In the genomic region with DNA sequence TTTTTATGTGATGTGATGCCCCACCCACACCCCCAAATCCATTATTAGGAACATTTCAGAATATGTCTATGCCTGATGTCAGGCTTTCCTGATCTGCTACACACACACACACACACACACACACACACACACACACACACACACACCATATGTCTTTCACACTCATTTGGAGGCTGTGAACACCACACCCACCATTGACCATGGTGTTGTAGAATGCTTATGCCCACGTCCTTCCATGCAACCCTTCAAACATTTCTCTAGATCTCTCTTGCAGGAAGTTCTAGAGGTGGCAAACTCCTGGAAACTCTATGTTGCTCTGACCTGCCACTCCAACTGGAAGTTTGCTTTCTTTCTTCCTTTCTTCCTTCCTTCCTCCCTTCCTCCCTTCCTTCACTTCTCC, we compare ENCODE assay signal across 20 mouse cellular contexts.
DNase-seq lines count a peak whose midpoint lies in the region; ATAC-seq lines count a peak whose summit lies in the region.
"Had no signal": no experiment of that assay in that cellular context is flagged by ENCODE, and none has a peak within 500 bp of the region (broad histone marks: within the 10 kb centered on the region; RNA-seq: fewer than 3 reads in every experiment).

No protein-coding gene starts in this region.

- intact Hi-C loops in left cerebral cortex, postnatal 25 days (cut with DNase I) = no loop called here

- no peak for DNase-seq in frontal cortex, postnatal 25 days (ENCODE audit: low spot score in 2 of 2)
- DNase-seq in left cerebral cortex, postnatal 25 days (ENCODE audit: low spot score in 2 of 2) = peak; percentile 14 to 73
- no peak for DNase-seq in left cerebral cortex, adult 11 months (ENCODE audit: low spot score)
- peak; percentile 26 to 36 for DNase-seq in right cerebral cortex, adult 2 months (ENCODE audit: low spot score in 2 of 2)
- no peak for DNase-seq in right cerebral cortex, postnatal 14 days
- no peak for DNase-seq in cerebellum, adult 11 months
- DNase-seq: adrenal gland, adult 8-10 months; adrenal gland, postnatal 25 days; cerebellum, adult 2 months; cerebellum, adult 9-11 months; cerebellum, postnatal 25 days; forebrain, postnatal 0 days; gastrocnemius, postnatal 25 days; heart, adult 18-20 months; heart, postnatal 10 days; heart, postnatal 36 days had no signal

- ATAC-seq in frontal cortex, adult (ENCODE audit: low TSS enrichment) = peak; percentile 67; the same call in 1 of the 2 replicates
- ATAC-seq: activated CD4-positive, CD25-positive, alpha-beta regulatory T cell, adult 4 months; forebrain, embryonic 14.5 days; forebrain, postnatal 0 days; hindbrain, embryonic 16.5 days had no signal

Comparison
In these comparisons a context has a peak if more than half of its experiments do, and no peak if none do; other contexts are left out.
1. DNase-seq: peak in left cerebral cortex, postnatal 25 days (2 of 2) and right cerebral cortex, adult 2 months (2 of 2); none in frontal cortex, postnatal 25 days (0 of 2), left cerebral cortex, adult 11 months (single experiment), right cerebral cortex, postnatal 14 days (single experiment) and cerebellum, adult 11 months (single experiment).